Mouse (Mus musculus) left cerebral cortex, postnatal 36 days (tissue): ENCODE measurements at regions not wholly inside any gene's neighbourhood (a gene's known extent, or its start where the extent isn't known, plus 50 kb on each side); places are given as distances from the start of the nearest gene placed in this dataset.

Experiments used
- DNase-seq, 2 experiments: peaks; one replicate each; pipeline ENCODE4 v3.0.0; 2021 to 2022; ENCODE audit warnings: low spot score in 2 of 2, mixed read lengths in 1 of 2
- intact Hi-C: fragments of 180-260 bp; cut with DNase I; formaldehyde crosslinking; loops from one replicate; pipeline ENCODE4 v1.15.1; 2025

DNA sequence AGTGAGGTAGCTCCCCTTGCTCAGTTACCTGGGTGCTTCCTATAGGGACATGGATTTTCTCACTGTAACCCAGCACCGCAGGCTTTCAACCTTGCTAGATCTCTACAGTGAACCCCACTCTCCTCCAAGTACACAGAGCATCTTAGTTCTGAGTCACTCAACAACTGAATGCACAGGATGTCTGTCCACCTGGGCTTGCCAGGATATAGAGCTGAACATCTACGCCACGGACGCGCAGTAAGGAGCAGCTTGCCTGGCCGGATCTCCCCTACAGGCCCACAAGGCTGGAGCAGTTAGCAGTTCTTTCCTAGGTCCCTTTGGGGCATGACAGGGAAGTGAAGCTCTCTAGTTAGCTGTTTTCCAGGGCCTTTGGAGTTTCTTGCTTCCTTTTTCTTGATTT lies 147.5 kb upstream of the Tut7 start:
- DNase-seq = no peak
- intact Hi-C loops = no loop called here

DNA sequence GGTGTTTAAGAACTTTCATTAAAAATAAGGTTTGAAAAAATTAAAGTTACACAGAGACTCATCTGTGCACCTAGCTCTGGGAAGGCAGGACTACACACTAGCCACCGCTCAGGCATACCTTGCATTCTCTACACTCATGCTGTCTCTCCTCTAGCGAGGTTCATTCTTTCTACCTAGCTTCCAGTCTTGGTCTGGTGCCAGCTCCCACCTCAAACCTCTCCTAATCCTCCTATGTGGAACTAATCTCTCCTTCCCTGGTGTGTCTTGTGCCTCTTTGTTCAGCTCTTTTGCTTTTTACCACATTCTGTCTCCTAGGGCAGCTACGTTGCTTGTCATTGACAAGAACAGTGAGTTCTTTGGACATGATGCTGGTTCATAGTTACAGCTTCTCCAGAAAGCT lies 146.5 kb upstream of the Tut7 start:
- no peak for DNase-seq
- intact Hi-C loops = no loop called here

GRCm38 (mm10) chr13:59968584-59969240 lies 145.8 kb upstream of the Tut7 start:
- intact Hi-C loops = no loop called here
- no peak for DNase-seq

DNA sequence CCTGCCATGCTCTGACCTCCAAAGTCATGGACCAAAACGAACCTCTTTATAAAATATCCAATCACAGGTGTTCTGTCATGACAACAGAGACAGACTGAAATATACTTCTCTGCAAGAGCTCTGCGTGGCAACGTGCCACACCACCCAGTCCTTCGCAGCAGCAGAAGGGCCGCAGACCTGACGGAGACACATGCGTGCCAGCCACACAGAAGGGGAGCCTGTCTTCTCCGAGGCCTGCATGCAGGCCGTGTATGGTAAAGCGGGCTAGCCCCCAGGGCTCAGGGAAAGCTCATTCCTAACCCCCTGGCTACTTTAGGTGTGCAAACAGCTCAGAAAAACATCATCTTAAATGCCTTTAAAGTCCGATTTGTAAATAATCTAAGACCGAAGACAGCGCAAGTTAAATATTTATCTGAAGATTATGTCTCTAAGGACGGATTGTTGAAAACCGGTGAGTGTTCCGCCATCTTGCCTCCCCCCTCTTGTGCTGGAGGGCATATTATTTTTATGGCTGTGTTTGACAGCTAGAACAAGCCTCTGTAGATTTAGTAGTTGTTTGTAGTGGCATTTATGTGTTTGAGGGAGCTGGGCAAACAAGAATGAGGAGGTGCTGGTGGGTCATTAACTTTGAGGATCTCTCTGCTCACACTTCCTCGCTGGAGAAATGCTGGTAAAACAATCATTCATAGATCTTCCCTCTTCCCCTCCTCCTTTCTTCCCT lies 143.7 kb upstream of the Tut7 start:
- intact Hi-C loops = no loop called here
- no peak for DNase-seq

GRCm38 (mm10) chr13:59964981-59965380 lies 142.0 kb upstream of the Tut7 start:
- intact Hi-C loops = no loop called here
- DNase-seq = no peak

- DNase-seq = no peak
- intact Hi-C loops = no loop called here
Measured at GRCm38 (mm10) chr13:59962676-59963664, 140.0 kb upstream of the Tut7 start.

DNA sequence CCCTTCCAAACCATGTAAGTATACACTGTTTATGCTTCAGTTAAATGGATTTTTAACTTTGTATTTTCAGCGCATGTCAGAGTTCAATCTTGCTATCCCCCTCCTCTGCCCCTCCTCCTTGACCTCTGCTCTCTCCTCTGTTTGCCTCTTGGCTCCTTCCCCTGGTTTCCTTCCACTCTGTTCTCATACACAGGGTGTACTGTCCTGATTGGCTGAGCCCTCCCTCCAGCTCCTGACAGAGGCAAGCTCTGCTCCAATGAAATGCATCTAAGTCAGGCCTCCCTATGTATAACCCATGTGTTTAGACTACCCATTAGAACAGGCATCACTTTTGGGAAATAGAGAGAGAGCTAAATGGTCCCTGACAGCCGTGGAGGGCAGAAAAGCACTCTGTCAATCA lies 133.5 kb upstream of the Tut7 start:
- intact Hi-C loops = no loop called here
- no peak for DNase-seq

DNA sequence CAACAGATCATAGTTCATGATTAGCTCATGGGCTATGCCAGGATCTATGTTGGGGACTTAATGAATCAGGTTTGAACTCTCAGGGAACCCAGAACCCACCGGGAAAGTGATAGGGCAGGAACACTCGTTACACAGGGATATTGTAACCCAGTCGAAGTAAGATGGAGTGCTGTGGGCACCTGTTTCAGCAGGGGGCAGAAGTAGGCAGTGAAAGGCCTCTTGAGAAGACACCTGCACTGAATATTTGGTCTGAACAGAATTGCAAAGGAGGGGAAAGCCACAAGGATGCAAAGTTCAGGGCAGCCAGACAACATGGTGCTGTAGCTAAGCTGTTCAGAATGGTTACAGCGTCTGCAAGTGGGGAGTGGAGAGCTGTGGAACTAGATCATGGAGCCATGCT lies 129.9 kb upstream of the Tut7 start:
- intact Hi-C loops = no loop called here

DNA sequence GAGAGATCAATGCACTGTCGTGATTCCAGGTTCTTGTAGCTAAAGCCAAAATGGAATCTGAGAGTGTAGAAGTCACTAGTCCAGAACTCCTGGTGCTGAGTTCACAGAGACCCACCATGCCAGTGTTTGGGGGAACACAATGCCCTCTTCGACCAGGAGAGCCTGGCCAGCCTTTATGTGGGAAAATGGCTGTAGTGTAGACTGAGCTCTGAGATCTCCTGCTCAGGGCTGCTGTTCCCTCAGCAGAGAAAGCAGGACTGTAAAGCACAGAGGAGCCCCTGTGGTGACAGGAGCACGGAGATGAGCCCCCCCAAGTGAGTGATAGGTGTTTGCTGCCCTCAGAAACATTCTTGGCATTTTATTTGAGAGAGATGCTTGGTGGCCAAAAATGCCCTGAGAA lies 129.2 kb upstream of the Tut7 start:
- intact Hi-C loops = no loop called here
- no peak for DNase-seq

More for the DNA sequence above, 129.9 kb upstream of the Tut7 start:
- no peak for DNase-seq

DNA sequence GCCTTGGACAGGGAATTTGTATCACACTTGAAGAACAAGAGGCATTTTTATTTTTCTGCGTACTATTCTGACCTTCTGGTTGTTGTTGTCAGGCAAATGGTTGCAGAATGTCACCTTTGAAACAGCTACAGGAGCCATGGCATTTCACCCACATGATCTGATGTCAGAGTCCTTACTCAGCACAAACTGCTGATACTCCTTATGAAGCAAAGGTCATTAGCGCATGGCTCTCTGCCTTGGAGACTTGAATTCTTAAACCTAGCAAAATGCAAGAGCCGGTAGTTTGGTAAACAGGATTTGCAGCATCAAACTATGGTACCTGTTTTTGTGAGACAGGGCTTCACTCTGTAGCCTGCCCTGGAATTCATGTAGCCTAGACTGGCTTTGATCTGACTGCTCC lies 127.3 kb upstream of the Tut7 start:
- intact Hi-C loops = no loop called here

DNA sequence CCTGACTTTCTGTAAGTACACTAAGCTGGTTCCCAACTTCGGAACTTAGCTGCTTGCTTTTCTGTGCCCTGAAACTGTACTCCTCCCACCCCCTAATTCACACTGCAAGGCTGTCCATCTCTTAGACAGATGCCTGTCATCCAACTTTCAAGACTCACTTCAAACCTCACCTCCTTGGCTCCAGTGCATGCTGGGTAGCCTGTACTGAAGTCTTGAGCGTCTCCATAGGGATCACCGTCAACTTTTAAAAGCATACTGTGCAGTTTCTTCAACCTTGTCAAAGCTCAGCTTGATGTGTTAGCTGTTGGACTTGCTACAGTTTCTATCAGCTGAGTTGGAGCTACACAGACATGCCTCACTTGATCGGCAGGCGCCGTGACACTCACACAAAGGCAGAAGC lies 126.5 kb upstream of the Tut7 start:
- intact Hi-C loops = no loop called here
- DNase-seq = no peak

More for the DNA sequence above, 127.3 kb upstream of the Tut7 start:
- DNase-seq = no peak

DNA sequence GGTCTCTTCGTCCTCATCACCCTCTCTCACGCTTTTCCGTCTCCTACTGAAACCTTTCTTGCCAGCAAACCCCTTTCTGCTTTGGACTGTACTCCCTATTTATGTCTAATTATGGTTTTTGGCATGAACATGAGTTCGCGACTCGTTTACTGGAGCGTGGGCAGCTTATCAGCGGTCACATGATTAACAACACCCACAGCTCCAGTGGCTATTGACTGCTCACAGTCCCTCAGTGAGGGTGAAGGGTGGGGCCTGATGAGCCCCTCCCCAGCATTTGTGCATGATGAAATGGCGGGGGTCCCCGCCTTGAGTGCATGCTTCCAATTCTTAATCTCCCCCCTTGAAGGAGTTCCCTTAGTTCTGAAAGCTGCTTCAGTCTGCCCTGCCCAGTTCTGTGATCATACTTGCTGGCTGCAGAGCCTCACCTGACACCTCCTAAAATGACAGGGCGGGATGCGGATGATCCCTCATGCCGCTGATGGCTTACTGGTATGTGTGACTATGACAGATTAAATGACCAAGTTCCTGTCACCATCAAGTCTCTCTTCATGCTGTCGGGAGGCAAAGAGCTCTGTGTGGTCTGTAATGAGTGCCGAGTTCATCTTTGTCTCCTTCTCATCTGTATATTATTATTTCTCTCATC lies 125.7 kb upstream of the Tut7 start:
- no peak for DNase-seq
- intact Hi-C loops = no loop called here

GRCm38 (mm10) chr13:59947461-59947860 lies 124.5 kb upstream of the Tut7 start:
- DNase-seq = no peak
- intact Hi-C loops = no loop called here

DNA sequence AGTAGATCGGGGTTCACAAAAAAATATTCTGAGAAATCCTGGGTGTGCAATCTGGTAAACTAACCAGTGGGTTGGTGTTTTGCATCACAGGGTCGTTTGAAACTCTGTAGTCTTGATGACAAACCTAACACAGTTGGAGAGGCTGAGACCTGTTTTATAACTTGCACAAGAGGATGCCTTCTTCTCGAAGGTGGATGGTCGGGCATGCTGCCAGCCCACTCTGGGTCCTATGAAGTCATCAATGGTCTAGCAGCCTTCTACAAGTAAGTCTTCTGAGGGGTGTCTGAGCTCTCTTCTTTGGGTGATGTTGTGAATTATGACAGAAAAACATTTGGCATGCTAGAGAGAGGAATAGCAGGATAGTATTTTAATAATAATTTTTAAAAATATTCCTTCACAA lies 123.6 kb upstream of the Tut7 start:
- intact Hi-C loops = no loop called here
- DNase-seq = no peak

GRCm38 (mm10) chr13:59945631-59946030 lies 122.7 kb upstream of the Tut7 start:
- DNase-seq = no peak
- intact Hi-C loops = no loop called here

GRCm38 (mm10) chr13:59943602-59944140 lies 120.7 kb upstream of the Tut7 start:
- no peak for DNase-seq
- intact Hi-C loops = no loop called here

- intact Hi-C loops = no loop called here
- no peak for DNase-seq
Measured at GRCm38 (mm10) chr13:59943020-59943419, 120.1 kb upstream of the Tut7 start.

GRCm38 (mm10) chr13:59941519-59941918 lies 118.6 kb upstream of the Tut7 start:
- DNase-seq = no peak
- intact Hi-C loops = no loop called here

DNA sequence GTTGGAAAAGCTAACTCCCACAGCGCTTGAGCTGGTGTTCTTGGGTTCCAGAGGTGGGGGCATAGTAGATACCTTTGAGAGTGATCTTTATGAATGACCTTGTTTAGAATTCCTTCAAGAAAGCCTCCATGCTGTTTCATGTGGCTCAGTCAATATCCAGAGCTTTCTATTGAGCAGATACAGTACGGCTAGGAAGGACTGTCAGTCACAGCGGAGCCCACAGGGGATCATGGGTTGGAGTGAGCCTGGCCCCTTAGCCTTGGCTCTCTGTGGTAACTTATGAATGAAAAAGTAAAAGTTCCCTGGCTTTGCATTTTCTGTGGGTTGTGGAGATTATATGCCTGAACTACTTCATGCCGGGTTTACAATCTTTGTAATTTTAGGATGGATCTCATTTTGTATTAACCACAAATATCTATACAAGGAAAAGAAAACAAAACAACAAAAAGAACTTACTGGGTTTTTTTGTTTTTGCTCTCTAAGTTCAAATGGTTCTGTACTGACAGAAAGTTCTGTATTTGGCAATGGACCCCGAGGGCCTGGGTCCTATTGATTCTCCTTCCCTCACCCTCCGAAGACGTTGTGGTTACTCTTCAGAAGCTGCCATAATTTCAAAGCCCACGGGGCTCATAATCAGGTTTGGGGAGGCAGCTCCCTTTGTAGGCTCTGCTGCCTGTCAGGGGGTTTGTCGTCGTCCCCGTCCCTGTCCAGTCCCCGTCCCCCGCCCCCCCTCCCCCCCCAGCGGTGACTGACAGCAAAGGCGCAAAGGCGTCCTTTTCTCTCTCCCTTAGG lies 117.7 kb upstream of the Tut7 start:
- DNase-seq = no peak
- intact Hi-C loops = no loop called here
